Mouse (Mus musculus) regulatory T cell (primary cell): ENCODE results near the gene Trp53rkb.

Source experiments
- in situ Hi-C: fragments of 300-600 bp; cut with MboI, MseI; formaldehyde crosslinking; loops from one replicate; pipeline ENCODE4 v1.15.1; 2025; ENCODE audit warnings: high pct_unique_total_duplicates

The Trp53rkb gene

DNA sequence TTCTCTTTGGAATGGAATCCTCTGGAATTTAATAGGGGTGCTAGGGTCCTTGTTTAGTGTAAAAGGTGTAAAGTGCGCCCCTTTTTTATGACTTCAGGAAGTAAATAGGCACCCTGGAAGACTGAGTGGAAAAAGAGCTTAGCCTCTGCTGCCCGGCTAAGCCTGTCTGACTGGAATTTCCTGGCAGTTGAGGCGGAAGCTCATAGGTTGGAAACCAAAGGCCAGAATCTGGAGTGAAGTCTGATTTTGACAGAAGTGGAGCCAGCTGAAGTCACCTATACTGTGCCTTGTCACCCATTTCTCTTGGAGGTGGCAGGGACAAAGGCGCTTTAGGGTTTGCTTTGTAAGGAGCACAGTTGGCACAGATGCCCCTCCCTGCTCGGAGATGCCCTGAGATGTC lies 38.0 kb downstream of the Trp53rkb start:
- in situ Hi-C loops = loop anchor here (5.0 kb wide), 1 partner anchor 93 kb away; no protein-coding TSS in a partner anchor

DNA sequence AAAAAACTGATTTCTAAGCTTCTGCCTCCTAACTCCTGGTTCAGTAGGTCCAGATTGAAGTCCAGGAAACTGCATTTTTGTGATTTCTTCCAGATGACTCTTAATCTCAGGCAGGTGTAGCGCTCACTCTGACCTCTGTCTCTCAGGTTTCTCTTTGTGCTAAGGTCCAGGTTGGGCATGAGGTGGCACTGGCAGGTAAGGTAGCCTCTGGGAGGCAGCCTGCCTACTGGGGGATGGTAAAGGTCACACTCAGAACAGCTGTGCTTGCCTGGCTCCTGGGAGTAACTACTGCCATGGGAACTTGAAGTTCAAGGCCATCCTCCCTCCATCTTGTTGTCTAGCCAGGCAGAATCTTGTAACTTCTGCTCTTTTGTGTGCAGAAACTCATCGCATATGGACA lies 41.8 kb downstream of the Trp53rkb start:
- in situ Hi-C loops = loop anchor here (5.0 kb wide), 1 partner anchor 97 kb away; no protein-coding TSS in a partner anchor

DNA sequence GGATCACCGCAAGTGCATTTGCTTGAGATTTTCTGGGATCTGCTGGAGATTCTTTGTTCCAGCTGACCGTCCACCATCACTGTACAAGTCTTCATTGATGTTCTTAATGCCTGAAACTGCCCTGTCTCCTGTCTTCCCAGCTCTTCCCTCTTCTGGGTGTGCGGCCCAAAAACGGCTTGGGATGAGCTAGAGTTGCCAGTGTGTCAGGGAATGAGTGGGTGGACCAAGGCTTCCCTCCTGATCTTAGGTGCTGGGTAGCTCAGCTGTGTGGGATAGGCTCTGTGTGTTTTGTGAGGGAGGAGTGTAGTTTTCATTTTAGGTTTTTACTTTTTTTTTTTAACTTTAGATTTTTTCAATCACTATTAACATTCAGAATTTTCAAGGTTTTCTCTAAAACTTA lies 42.5 kb downstream of the Trp53rkb start:
- in situ Hi-C loops = loop anchor here (5.0 kb wide), 1 partner anchor 97 kb away; no protein-coding TSS in a partner anchor

GRCm38 (mm10) chr2:166835581-166835980 lies 43.2 kb downstream of the Trp53rkb start:
- in situ Hi-C loops = no loop called here

- in situ Hi-C loops = no loop called here
Measured at GRCm38 (mm10) chr2:166841813-166842212, 49.5 kb downstream of the Trp53rkb start.
